Mouse (Mus musculus) adrenal gland, postnatal 0 days (tissue): ENCODE measurements around the gene Dnaic1. TPM values are rescaled to one million over a fixed set of nuclear protein-coding genes. Genes with fewer than 3 reads are reported as not detected.

Source experiments
- polyA plus RNA-seq: library from polyadenylated mRNA; unstranded; fragments of >200 nt; fragmentation: Nextera tagmentation; extraction: Ambion mirVana; gene quantifications from 2 replicates; pipeline ENCODE4 v1.2.1, GENCODE M21; 2015

Gene Dnaic1
- polyA plus RNA-seq = 0.76 and 1.5 TPM in 2 replicates

DNA sequence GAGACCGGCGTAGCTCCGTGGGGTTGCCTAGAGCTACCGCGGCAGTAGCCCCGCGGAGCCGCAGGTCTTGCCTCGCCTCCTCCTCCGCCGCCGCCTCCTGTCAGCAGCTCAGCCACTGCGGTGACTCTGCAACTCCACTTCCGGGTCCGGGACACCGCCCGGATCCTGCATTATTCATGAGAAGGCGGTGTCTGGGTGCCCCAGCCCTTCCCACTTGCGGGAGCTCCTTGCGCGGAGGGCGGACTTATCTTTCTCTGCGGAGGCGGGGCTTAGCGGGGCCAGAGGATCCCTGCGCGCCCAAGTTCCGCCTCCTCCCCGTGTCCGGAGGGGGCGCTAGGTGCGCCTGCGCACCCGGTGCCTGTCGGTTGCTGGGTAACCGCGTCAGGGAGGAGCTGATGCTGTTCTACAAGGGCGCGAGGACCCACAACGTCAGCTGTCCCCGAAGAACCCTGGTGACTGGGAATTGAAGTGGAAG, at the start of gene Dnaic1, which contains the start of gene Fam219a:
TSS of gene Dnaic1 (plus strand) at position 365 of the 475 bp plus-strand sequence.
TSS of gene Fam219a (minus strand) at position 128 of the 475 bp plus-strand sequence.

DNA sequence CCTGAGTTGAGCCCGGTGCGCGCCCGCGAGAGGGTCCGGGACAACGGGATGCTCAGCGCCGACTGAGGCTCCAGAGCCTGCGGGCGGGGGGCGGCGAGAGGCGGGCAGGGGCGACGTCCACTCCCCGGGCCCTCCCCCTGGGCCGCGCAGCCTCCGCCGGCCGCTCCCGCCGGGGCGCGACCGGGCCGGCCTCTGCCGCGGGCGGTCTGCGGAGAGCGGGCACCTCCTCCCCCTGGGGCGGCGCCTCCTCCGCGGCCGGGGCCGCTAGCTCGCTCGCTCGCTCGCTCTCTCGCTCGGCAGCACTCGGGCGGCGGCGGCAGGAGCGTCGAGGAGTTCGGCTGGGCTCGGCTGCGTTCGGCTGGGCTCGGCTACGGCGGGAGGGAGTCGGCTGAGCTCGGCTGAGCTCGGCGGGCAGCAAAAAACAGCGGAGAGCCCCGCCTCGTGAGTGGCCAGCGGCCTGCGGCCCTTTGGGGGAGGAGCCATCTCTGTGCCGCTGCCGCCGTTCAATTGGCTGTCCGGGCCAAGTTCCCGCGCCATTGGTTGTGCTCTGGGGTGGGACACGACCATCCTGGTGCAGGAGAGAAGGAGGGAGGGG, 70.4 kb downstream of the Dnaic1 start, which contains the start of gene Enho:
TSS of gene Enho (minus strand) at position 412 of the 595 bp plus-strand sequence.

Other genes with a start within 250 kb of the Dnaic1 start
- 37.6 and 52.5 TPM in 2 replicates for gene Ubap1, start 220.8 kb upstream of the Dnaic1 start, polyA plus RNA-seq
- gene Kif24, start 104.9 kb upstream of the Dnaic1 start, polyA plus RNA-seq = 1.8 TPM in 2 replicates
- 74.3 and 75.2 TPM in 2 replicates for gene Nudt2, start 104.6 kb upstream of the Dnaic1 start, polyA plus RNA-seq
- gene AI464131, start 66.7 kb upstream of the Dnaic1 start, polyA plus RNA-seq = 4.2 and 6.0 TPM in 2 replicates
- 0.41 and 1.2 TPM in 2 replicates for gene 1110017D15Rik, start 52.4 kb upstream of the Dnaic1 start, polyA plus RNA-seq
- 3.8 and 6.3 TPM in 2 replicates for gene Fam219a, start 237 bp upstream of the Dnaic1 start, polyA plus RNA-seq
- gene Enho, start 70.5 kb downstream of the Dnaic1 start, polyA plus RNA-seq = 14.2 and 24.3 TPM in 2 replicates
- 10.2 and 20.2 TPM in 2 replicates for gene Cntfr, start 127.3 kb downstream of the Dnaic1 start, polyA plus RNA-seq
- 170 and 228 TPM in 2 replicates for gene Il11ra1, start 130.2 kb downstream of the Dnaic1 start, polyA plus RNA-seq
- gene Rpp25l, start 143.8 kb downstream of the Dnaic1 start, polyA plus RNA-seq = 43.9 and 57.0 TPM in 2 replicates
- 192 and 202 TPM in 2 replicates for gene Dctn3, start 153.4 kb downstream of the Dnaic1 start, polyA plus RNA-seq
- gene Arid3c, start 161.4 kb downstream of the Dnaic1 start, polyA plus RNA-seq = 0.07 TPM in 1 of 2 replicates, not detected in the other
- gene Galt, start 185.5 kb downstream of the Dnaic1 start, polyA plus RNA-seq = 37.9 and 56.4 TPM in 2 replicates
- 50.5 and 75.3 TPM in 2 replicates for gene Sigmar1, start 186.4 kb downstream of the Dnaic1 start, polyA plus RNA-seq
- gene Ccl27a, start 204.5 kb downstream of the Dnaic1 start, polyA plus RNA-seq = 83.8 and 137 TPM in 2 replicates